Mouse (Mus musculus): Measurements from ENCODE around the gene Rasgef1c. TPM values are rescaled to one million over a fixed set of nuclear protein-coding genes. Genes with fewer than 3 reads are reported as not detected.

Rasgef1c gene
- polyA plus RNA-seq (2017; shearing (Covaris generic)) = 0.29 TPM

DNA sequence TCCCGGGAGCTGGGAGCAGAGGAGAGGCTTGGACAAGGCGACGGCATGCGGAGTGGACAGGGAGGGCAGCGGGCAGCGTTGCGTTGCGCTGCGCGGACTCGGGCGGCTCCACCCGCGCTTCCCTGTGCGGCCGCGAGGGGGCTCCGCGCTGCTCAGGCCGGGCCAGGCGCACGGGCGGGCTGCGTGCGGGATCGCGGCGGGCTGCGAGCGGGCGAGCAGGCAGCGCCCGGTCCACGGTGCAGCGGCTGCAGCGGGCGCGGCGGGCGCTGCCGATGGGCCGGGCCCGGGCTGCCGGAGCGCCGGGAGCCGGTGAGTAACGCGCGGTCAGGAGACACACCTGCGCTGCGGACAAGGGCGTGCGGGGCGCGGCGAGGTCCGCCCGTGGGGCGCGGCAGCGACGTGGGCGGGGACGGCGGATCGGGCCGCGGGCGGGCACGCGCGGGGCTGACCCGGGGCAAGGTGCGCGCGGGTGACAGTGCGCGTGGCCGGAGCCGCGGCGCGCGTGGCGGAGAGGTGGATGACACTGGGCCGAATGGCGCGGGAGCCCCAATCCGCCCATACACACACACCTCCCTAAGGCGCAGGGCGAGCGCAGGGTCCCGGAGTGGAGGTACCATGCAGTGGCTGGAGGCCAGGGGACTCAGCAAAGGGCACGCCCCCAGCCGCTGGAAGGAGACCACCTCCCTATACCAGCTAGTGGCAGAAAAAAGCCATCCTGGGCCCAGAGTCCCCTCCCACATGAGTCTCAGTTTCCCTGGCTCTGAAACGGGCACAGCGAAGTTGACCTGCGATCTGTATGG lies at the start of gene Rasgef1c:
Gene Rasgef1c, plus strand, starts transcription at position 177 of the 800 bp plus-strand sequence.

DNA sequence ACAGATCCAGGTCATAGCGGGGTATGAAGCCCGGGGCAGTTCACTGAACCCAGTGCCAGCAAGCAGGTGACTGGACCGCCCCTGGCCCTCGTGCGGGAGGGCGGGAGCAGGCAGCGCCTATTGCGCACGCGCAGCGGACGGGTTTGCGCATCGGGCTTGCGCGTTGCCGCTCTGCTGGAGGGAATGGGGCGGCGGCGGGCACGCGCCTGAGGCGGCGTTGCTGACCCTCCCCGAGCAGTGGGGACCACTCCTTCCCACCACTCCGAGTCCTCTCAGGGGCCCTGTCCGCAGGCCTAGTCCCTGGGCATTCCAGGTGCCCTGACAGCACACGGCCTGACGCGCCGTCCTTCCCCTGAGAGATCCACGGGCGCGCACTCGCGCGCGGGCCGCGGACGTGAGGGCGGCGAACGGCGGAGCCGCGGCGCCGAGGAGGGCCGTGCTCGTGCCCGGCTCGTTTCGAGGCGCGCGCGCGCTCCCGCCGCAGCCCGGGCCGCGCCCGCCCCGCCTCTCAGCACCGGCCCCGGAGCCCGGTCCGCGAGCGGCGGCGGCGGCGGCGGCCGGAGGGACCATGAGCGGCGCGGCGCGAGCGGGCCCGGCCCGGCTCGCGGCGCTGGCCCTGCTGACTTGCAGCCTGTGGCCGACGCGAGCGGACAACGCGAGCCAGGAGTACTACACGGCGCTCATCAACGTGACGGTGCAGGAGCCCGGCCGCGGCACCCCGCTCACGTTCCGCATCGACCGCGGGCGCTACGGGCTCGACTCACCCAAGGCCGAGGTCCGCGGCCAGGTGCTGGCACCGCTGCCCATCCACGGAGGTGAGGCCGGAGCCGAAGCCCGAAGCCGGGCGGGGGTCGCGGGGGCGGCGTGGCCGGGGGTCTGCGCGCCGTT lies 123.4 kb downstream of the Rasgef1c start, which contains the start of gene Rnf130:
Gene Rnf130, plus strand, starts transcription at position 514 of the 888 bp plus-strand sequence.

Other genes starting within 250 kb of the Rasgef1c start
- gene Scgb3a1, start 238.2 kb upstream of the Rasgef1c start, polyA plus RNA-seq (2017; shearing (Covaris generic)) = not detected
- gene Cnot6, start 189.1 kb upstream of the Rasgef1c start, polyA plus RNA-seq (2017; shearing (Covaris generic)) = 14.0 TPM
- 1.8 TPM for gene Gfpt2, start 107.7 kb upstream of the Rasgef1c start, polyA plus RNA-seq (2017; shearing (Covaris generic))
- gene Mapk9, start 55.1 kb upstream of the Rasgef1c start, polyA plus RNA-seq (2017; shearing (Covaris generic)) = 31.7 TPM
- 4.2 TPM for gene Rnf130, start 123.5 kb downstream of the Rasgef1c start, polyA plus RNA-seq (2017; shearing (Covaris generic))
- 55.6 TPM for gene Tbc1d9b, start 229.6 kb downstream of the Rasgef1c start, polyA plus RNA-seq (2017; shearing (Covaris generic))